Mouse (Mus musculus): Measurements from ENCODE around the gene Sh2d7.

DNA sequence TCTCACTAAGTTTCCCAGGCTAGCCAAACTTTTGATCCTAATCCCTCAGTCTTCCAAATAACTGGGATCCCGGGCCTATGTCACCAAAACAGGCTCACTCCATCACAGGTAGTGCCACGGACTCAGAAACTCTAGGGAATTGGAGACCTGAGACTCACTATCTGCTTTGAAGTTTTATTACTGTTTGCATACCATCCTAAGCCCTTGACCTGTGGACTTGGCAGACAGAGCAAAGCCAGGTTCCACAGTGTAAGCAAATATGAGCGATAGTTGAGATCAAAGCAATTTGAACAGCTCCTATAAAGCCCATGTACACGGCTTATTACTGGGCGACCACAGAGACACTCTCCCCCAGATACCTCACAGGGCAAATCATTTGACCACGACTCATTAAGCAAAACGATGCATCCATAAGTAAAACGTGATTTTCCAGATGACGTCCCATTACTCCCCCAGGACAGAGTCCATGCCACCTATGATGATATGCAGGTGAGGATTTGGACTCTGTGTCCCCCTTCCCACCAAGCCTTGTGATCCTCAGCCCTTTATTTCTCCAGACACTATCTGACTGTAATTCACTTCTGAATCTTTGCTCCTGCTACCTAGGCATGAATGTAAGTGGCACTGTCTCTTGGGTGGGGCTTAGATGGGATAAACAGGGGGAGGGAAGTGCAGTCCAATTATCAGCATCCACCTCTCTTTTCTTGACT lies 32.5 kb downstream of the Sh2d7 start:
- TF ChIP-seq CTCF (IDR thresholded peaks at IDR 0.05; ENCODE audit: low read depth, low read length): no peak
- TF ChIP-seq POLR2A (IDR thresholded peaks at IDR 0.05; ENCODE audit: extremely low read depth, insufficient read depth, low read length): no peak

Data from liver, adult 2 months (tissue).